Mouse (Mus musculus): ENCODE measurements around the gene Ephb3.

DNA sequence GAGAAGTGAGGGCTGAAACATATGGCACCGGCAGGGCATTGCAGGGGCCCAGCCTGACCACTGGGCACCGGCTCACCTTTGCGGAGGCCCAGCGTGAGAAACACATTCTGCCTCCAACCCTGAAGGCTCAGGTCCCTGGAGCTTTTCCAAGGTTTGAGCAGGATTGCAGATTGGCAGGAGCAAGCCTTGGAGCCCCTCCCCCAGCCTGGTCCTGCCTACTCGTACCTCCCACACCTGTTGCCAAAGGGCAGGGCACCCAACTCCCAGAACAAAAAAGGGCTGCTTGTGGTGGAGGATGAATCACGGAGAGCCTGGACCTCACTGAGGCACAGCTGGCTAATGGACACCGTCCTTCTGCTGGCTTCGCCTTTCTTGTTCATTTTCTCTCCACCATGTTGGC lies 30.6 kb downstream of the Ephb3 start:
- no peak for TF ChIP-seq HCFC1 (IDR thresholded peaks at IDR 0.05; ENCODE audit: borderline replicate concordance, insufficient read depth, low read length)
- TF ChIP-seq CHD2 (IDR thresholded peaks at IDR 0.05; ENCODE audit: low read depth, low read length), result no peak
- TF ChIP-seq MAFK (IDR thresholded peaks at IDR 0.05; ENCODE audit: insufficient read depth, low read depth, low read length), result no peak
- no peak for TF ChIP-seq ZNF384 (IDR thresholded peaks at IDR 0.05; ENCODE audit: low read depth, low read length)
- TF ChIP-seq ZC3H11A (IDR thresholded peaks at IDR 0.05; ENCODE audit: borderline replicate concordance, low read depth, low read length), result no peak

All from ES-E14 (cell line).